Mouse (Mus musculus) bone marrow, adult 2 months (tissue): Measurements from ENCODE around the gene Kif4.

Source experiments
- CTCF ChIP-seq: fragments of 200-500 bp; IDR thresholded peaks from 2 replicates; pipeline ENCODE4 v1.5.1; 2011; ENCODE audit warnings: low read length, control low read depth; ENCODE audit not compliant: control insufficient read depth, insufficient read depth
- POLR2A ChIP-seq: fragments of 200-500 bp; IDR thresholded peaks from 2 replicates; pipeline ENCODE4 v1.6.1; 2011; ENCODE audit warnings: low read depth, mild to moderate bottlenecking, control low read depth, low read length, borderline replicate concordance; ENCODE audit not compliant: control insufficient read depth

GRCm38 (mm10) chrX:100638477-100638876 is 12.9 kb downstream of the Kif4 start:
- TF ChIP-seq CTCF (no peak), POLR2A (no peak)
